Mouse (Mus musculus): ENCODE measurements around the gene Lzts2. TPM values are rescaled to one million over a fixed set of nuclear protein-coding genes. Genes with fewer than 3 reads are reported as not detected.

The Lzts2 gene
- total and polyA plus RNA-seq, 2 experiments from 2014 or later = 17.0 to 44.7 TPM

DNA sequence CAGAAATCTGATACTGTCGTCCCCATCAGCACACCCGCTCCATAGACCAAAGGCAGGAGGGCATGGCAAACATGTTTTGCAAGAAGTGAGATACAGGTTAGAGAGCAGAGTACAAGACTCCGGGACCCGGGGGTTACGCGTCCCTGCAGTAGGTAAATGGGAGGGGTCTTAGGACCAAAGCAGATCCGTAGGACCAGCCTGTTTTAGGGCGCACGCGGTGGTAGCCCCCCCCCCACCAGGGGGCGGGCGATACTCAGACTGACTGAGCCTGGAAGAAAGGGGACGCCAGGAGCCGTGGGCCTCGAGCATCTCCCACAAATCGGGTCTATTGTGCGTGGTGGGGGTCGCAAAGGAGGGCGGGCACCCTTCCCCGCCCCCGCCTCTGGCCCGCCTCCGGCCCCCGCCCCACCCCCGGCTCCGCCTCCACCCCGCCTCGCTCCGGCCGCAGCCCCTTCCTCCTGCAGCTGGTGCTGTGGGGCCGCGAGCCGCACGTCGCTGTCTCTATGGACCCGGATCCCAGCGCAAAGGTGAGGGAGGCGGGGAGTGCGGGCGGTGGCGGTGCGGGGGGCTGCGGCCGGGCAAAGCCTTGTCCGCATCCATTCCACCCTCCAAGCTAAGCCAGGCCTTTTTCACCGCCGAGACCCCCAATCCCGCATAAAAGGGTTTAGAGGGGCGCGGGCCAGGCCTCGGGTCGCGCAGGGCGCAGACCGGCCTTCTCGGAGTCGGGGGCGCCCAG is 25.2 kb upstream of the Lzts2 start, which contains the start of gene Sema4g:
Sema4g (plus strand) TSS at position 271 of the 736 bp plus-strand sequence.
- peak within 1 kb of the TSS; percentile 82 for H3K27ac ChIP-seq
- TF ChIP-seq CTCF (IDR thresholded peaks at IDR 0.05; ENCODE audit: low read depth) = peak; percentile 56
- no peaks in the 10 kb centered on the region for H3K27me3 ChIP-seq (ENCODE audit: insufficient read depth, low read length)
- H3K4me3 ChIP-seq (ENCODE audit: low read length) = peak within 1 kb of the TSS; percentile 84
- H3K4me2 ChIP-seq (ENCODE audit: low read depth, low read length) = peak within 1 kb of the TSS; percentile 93
- 0 out of 2 replicates have a peak, but pooled peaks cover 2% of the 10 kb centered on the region for H3K4me1 ChIP-seq (ENCODE audit: insufficient read depth, low read length)
- WGBS = under 1% methylated on average over 39 of the region's 58 CpGs
- no peaks in the 10 kb centered on the region for H3K36me3 ChIP-seq (ENCODE audit: insufficient read depth, low read length)
- ATAC-seq = peak; percentile 78
- peak; percentile 79 for DNase-seq (ENCODE audit: low spot score)
- peak within 1 kb of the TSS; percentile 94 for H3K9ac ChIP-seq (replicated peaks; ENCODE audit: low read length)
- H3K9me3 ChIP-seq (ENCODE audit: low read length) = no peaks in the 10 kb centered on the region

DNA sequence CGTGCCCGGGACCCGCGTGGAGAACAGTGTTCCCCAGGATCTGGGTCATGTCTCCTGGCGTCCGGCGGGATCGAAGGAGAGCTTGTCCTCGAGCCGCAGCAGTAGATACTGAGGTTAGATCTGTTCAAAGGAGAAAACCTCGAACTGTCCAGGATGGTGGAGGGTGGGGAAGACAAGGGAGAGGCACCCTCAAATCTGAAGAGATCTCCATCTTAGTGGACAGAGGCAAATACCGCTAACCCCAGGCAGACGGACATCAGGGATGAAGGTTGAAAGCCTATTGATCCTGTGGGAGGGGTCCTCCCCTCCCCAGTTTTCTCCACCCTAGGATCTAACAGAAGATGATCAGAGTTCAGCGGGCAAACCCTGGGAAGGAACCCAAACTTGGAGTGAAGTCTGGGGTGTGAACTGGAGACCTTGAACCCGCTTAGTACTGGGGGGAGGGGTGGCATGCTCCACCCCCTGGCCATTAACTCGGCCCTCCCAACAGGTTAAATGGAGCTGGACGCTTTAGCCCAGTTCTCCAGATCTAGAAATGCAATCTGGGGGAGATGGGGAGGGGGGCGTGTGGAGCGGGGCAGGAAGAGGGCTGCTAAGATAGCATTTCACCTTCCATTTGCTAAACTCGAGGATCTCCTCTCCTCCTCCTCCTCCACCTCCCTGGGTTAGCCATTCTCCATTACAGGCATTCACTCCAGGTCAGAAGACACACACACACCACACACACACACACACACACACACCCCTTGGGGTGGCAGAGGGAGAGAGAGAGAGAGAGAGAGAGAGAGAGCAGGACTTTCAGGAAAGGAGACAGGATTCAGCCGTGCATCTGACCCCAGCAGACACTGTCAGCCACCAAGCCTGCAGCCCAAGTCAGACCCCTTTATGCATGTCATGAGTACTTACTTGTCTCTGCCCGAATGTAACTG is 24.4 kb upstream of the Lzts2 start:
- Histone ChIP-seq H3K27me3 (ENCODE audit: insufficient read depth, low read length) (no peaks in the 10 kb centered on the region), H3K27ac (peak overlapping the region; percentile 82), H3K9ac (replicated peaks; ENCODE audit: low read length) (peak overlapping the region; percentile 94), H3K4me3 (ENCODE audit: low read length) (peak overlapping the region; percentile 84), H3K9me3 (ENCODE audit: low read length) (no peaks in the 10 kb centered on the region), H3K36me3 (ENCODE audit: insufficient read depth, low read length) (no peaks in the 10 kb centered on the region), H3K4me2 (ENCODE audit: low read depth, low read length) (peak overlapping the region; percentile 93), H3K4me1 (ENCODE audit: insufficient read depth, low read length) (0 out of 2 replicates have a peak, but pooled peaks cover 2% of the 10 kb centered on the region)
- WGBS = 4% methylated on average over 22 of the region's 22 CpGs
- no peak for TF ChIP-seq CTCF (IDR thresholded peaks at IDR 0.05; ENCODE audit: low read depth)
- peak; percentile 30 for ATAC-seq
- DNase-seq (ENCODE audit: low spot score) = no peak

DNA sequence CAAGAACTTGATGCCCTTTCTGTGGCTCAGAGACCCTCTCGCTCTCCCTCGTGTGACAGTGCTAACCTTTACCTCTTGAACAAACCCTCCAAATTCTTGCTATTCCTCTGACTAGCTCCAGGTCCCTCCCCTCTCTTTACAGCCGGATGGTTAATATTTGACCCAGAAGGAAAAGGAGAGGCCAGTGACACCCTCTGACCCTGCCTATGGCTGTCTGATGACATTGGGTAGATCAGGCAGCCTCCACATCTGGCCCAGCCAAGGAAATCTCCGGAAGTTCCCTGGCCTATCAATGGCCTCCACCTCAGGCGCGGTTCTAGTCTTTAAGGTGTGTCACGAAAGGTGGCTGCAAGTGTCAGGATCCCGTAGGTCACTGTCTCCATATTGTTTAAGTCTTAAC is 23.2 kb upstream of the Lzts2 start:
- H3K27me3 ChIP-seq (ENCODE audit: insufficient read depth, low read length) = no peaks in the 10 kb centered on the region
- H3K27ac ChIP-seq = no peak overlapping the region
- H3K9ac ChIP-seq (replicated peaks; ENCODE audit: low read length) = no peak overlapping the region
- H3K36me3 ChIP-seq (ENCODE audit: insufficient read depth, low read length) = no peaks in the 10 kb centered on the region
- WGBS = 76% methylated on average over 8 of the region's 8 CpGs
- H3K4me2 ChIP-seq (ENCODE audit: low read depth, low read length) = peak overlapping the region; percentile 93
- no peak for ATAC-seq
- H3K9me3 ChIP-seq (ENCODE audit: low read length) = no peaks in the 10 kb centered on the region
- DNase-seq (ENCODE audit: low spot score) = no peak
- H3K4me3 ChIP-seq (ENCODE audit: low read length) = no peak overlapping the region
- H3K4me1 ChIP-seq (ENCODE audit: insufficient read depth, low read length) = 0 out of 2 replicates have a peak, but pooled peaks cover 2% of the 10 kb centered on the region
- no peak for TF ChIP-seq CTCF (IDR thresholded peaks at IDR 0.05; ENCODE audit: low read depth)

DNA sequence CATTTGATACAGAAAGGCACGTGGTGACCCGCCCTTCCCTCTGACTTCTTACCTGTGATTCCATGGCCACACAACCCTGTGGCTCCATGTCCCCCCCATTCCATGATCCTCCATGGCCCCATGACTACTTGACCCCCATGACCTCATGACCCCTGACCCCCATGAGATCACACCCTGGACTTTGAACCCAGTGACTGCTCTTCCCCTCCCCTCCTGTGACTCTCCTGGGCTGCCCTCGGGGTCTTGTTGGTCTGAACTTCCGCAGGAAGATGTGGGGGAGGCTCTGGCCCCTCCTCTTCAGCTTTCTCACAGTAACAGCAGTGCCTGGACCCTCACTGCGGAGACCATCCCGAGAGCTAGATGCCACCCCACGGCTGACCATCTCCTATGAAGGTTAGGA is 22.0 kb upstream of the Lzts2 start:
- ATAC-seq (no peak), DNase-seq (ENCODE audit: low spot score) (no peak)
- WGBS = 51% methylated on average over 7 of the region's 7 CpGs

DNA sequence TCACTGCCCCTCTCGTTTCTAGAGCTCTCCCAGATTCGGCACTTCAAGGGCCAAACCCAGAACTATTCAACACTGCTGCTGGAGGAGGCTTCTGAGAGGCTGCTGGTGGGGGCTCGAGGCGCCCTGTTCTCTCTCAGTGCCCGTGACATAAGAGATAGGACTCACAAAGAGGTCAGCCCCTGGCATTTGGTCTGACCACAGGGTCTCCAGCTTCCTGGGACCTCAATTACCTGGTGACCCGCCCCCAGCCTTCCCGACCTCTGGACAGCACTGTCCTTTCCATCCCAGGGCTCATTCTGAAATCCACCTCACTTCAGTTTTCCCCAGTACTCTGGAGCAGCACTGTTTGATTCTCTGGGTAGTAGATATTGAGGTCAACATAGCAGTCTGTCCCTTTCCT is 21.5 kb upstream of the Lzts2 start:
- Histone ChIP-seq H3K27ac (no peak overlapping the region), H3K9me3 (ENCODE audit: low read length) (no peaks in the 10 kb centered on the region), H3K4me3 (ENCODE audit: low read length) (no peak overlapping the region), H3K36me3 (ENCODE audit: insufficient read depth, low read length) (peaks cover 11% of the 10 kb centered on the region; the same call in 1 of the 2 replicates), H3K4me1 (ENCODE audit: insufficient read depth, low read length) (0 out of 2 replicates have a peak, but pooled peaks cover 2% of the 10 kb centered on the region), H3K4me2 (ENCODE audit: low read depth, low read length) (no peak overlapping the region), H3K27me3 (ENCODE audit: insufficient read depth, low read length) (no peaks in the 10 kb centered on the region), H3K9ac (replicated peaks; ENCODE audit: low read length) (no peak overlapping the region)
- TF ChIP-seq CTCF (IDR thresholded peaks at IDR 0.05; ENCODE audit: low read depth) = no peak
- ATAC-seq = no peak
- DNase-seq (ENCODE audit: low spot score) = no peak
- 65% methylated on average over 7 of the region's 7 CpGs for WGBS

More for the DNA sequence above, 22.0 kb upstream of the Lzts2 start:
- Histone ChIP-seq H3K27ac (no peak overlapping the region), H3K4me1 (ENCODE audit: insufficient read depth, low read length) (0 out of 2 replicates have a peak, but pooled peaks cover 2% of the 10 kb centered on the region), H3K27me3 (ENCODE audit: insufficient read depth, low read length) (no peaks in the 10 kb centered on the region), H3K36me3 (ENCODE audit: insufficient read depth, low read length) (peaks cover 6% of the 10 kb centered on the region; the same call in 1 of the 2 replicates), H3K9me3 (ENCODE audit: low read length) (no peaks in the 10 kb centered on the region), H3K4me3 (ENCODE audit: low read length) (no peak overlapping the region), H3K4me2 (ENCODE audit: low read depth, low read length) (no peak overlapping the region), H3K9ac (replicated peaks; ENCODE audit: low read length) (no peak overlapping the region)
- TF ChIP-seq CTCF (IDR thresholded peaks at IDR 0.05; ENCODE audit: low read depth) = no peak

DNA sequence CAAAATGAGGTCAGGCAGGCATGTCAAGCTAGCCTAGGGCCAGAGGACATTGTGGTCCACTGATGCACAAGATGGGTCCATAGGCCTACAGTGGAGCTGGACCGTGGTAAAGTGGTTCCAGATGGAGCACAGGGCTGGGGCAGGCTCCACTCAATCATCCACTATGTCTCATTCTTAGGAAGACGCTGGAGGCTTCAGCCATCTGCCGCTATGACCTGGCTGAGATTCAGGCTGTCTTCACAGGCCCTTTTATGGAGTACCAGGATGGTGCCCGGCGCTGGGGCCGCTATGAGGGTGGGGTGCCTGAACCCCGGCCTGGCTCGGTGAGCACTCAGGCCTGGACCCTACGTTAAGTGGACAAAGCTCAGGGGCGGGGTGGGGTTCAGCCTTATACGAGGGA is 16.4 kb upstream of the Lzts2 start:
- Histone ChIP-seq H3K4me3 (ENCODE audit: low read length) (no peak overlapping the region), H3K27me3 (ENCODE audit: insufficient read depth, low read length) (no peaks in the 10 kb centered on the region), H3K4me1 (ENCODE audit: insufficient read depth, low read length) (no peaks in the 10 kb centered on the region), H3K9me3 (ENCODE audit: low read length) (no peaks in the 10 kb centered on the region), H3K27ac (no peak overlapping the region), H3K9ac (replicated peaks; ENCODE audit: low read length) (no peak overlapping the region), H3K36me3 (ENCODE audit: insufficient read depth, low read length) (peaks cover 29% of the 10 kb centered on the region; the same call in 1 of the 2 replicates), H3K4me2 (ENCODE audit: low read depth, low read length) (no peak overlapping the region)
- WGBS = 80% methylated on average over 11 of the region's 11 CpGs
- DNase-seq (ENCODE audit: low spot score) (no peak), ATAC-seq (peak; percentile 41)
- no peak for TF ChIP-seq CTCF (IDR thresholded peaks at IDR 0.05; ENCODE audit: low read depth)

Data from hindbrain, postnatal 0 days (tissue).